Mouse (Mus musculus) lung, embryonic 15.5 days (tissue): ENCODE measurements around the gene Tmem221. TPM values are rescaled to one million over a fixed set of nuclear protein-coding genes. Genes with fewer than 3 reads are reported as not detected.

Experiments
- ATAC-seq: fragments of 200-750 bp; cut with Nextera tagmentation; 2 replicates; pipeline ENCODE4 v1.8.0; 2017; ENCODE audit warnings: moderate number of reproducible peaks, borderline replicate concordance; ENCODE audit not compliant: low FRiP score, low TSS enrichment; ENCODE audit errors: extremely low read depth
- H3K27ac ChIP-seq: fragments of 300-500 bp; sonication (generic); 2 replicates; pipeline ENCODE4 v1.5.1; 2015; ENCODE audit warnings: moderate library complexity, mild to moderate bottlenecking, inconsistent platforms
- H3K27me3 ChIP-seq: fragments of 300-500 bp; sonication (generic); 2 replicates; pipeline ENCODE4 v1.6.1; 2015; ENCODE audit warnings: inconsistent platforms
- H3K36me3 ChIP-seq: fragments of 300-500 bp; sonication (generic); 2 replicates; pipeline ENCODE4 v1.6.1; 2015; ENCODE audit warnings: inconsistent platforms
- H3K4me1 ChIP-seq: fragments of 300-500 bp; sonication (generic); 2 replicates; pipeline ENCODE4 v1.6.1; 2015; ENCODE audit warnings: inconsistent platforms
- H3K4me2 ChIP-seq: fragments of 300-500 bp; sonication (generic); 2 replicates; pipeline ENCODE4 v1.6.1; 2015; ENCODE audit warnings: inconsistent platforms, mild to moderate bottlenecking, moderate library complexity
- H3K4me3 ChIP-seq: fragments of 300-500 bp; sonication (generic); 2 replicates; pipeline ENCODE4 v1.5.1; 2015; ENCODE audit warnings: mild to moderate bottlenecking, inconsistent platforms
- H3K9ac ChIP-seq: fragments of 300-500 bp; sonication (generic); 2 replicates; pipeline ENCODE4 v1.6.1; 2015; ENCODE audit warnings: inconsistent platforms
- H3K9me3 ChIP-seq: fragments of 300-500 bp; sonication (generic); 2 replicates; pipeline ENCODE4 v1.6.1; 2016; ENCODE audit warnings: inconsistent platforms
- WGBS: fragments of 180-500 bp; shearing (Covaris S2); methylation state at CpG from one replicate; pipeline ENCODE4 v1.1.7; 2015; 5-methylcytosine and 5-hydroxymethylcytosine counted together
- polyA plus RNA-seq: library from polyadenylated mRNA; unstranded; fragments of >200 nt; fragmentation: Nextera tagmentation; extraction: Ambion mirVana; gene quantifications from 2 replicates; pipeline ENCODE4 v1.2.1, GENCODE M21; 2015

The Tmem221 gene
- 3.3 and 4.6 TPM in 2 replicates for polyA plus RNA-seq

- ATAC-seq: peak; percentile 33
- Histone ChIP-seq H3K27ac (no peak within 1 kb of the TSS), H3K9ac (peak within 1 kb of the TSS; percentile 33), H3K36me3 (no peaks in the 10 kb centered on the region), H3K4me3 (peak within 1 kb of the TSS; percentile 49), H3K9me3 (no peaks in the 10 kb centered on the region), H3K4me1 (peaks cover 28% of the 10 kb centered on the region), H3K4me2 (peak within 1 kb of the TSS; percentile 89), H3K27me3 (peaks cover 71% of the 10 kb centered on the region)
- WGBS: 3% methylated on average over 70 of the region's 70 CpGs
Observed at GRCm38 (mm10) chr8:71558071-71558957, at the start of gene Tmem221. Gene Tmem221 (minus strand): TSS chr8:71558871.

GRCm38 (mm10) chr8:71604021-71604420, 45.4 kb upstream of the Tmem221 start:
- WGBS: 52% methylated on average over 7 of the region's 7 CpGs
- Histone ChIP-seq H3K4me2 (no peak overlapping the region), H3K4me1 (peaks cover 16% of the 10 kb centered on the region), H3K4me3 (no peak overlapping the region), H3K9ac (no peak overlapping the region), H3K27ac (no peak overlapping the region), H3K36me3 (no peaks in the 10 kb centered on the region), H3K27me3 (peaks cover 17% of the 10 kb centered on the region), H3K9me3 (no peaks in the 10 kb centered on the region)
- no peak for ATAC-seq

GRCm38 (mm10) chr8:71602666-71603334, 44.1 kb upstream of the Tmem221 start:
- Histone ChIP-seq H3K27me3 (peaks cover 17% of the 10 kb centered on the region), H3K36me3 (no peaks in the 10 kb centered on the region), H3K4me3 (peak overlapping the region; percentile 37), H3K9ac (0 out of 2 replicates have a peak overlapping the region, but pooled peaks have one; percentile 17), H3K4me2 (peak overlapping the region; percentile 79), H3K4me1 (peaks cover 16% of the 10 kb centered on the region), H3K27ac (no peak overlapping the region), H3K9me3 (no peaks in the 10 kb centered on the region)
- peak; percentile 87 for ATAC-seq
- 1% methylated on average over 32 of the region's 32 CpGs for WGBS

- H3K4me1 ChIP-seq: peaks cover 16% of the 10 kb centered on the region
- H3K4me2 ChIP-seq: peak overlapping the region; percentile 79
- ATAC-seq: peak; percentile 6; the same call in 1 of the 2 replicates
- H3K9ac ChIP-seq: no peak overlapping the region
- peaks cover 17% of the 10 kb centered on the region for H3K27me3 ChIP-seq
- H3K27ac ChIP-seq: no peak overlapping the region
- no peaks in the 10 kb centered on the region for H3K9me3 ChIP-seq
- H3K36me3 ChIP-seq: no peaks in the 10 kb centered on the region
- H3K4me3 ChIP-seq: peak overlapping the region; percentile 37
- WGBS: 3% methylated on average over 64 of the region's 65 CpGs
Observed at GRCm38 (mm10) chr8:71601939-71602665, 43.4 kb upstream of the Tmem221 start.

- no peaks in the 10 kb centered on the region; the same call in 1 of the 2 replicates for H3K36me3 ChIP-seq
- no peak overlapping the region for H3K9ac ChIP-seq
- no peak overlapping the region for H3K4me3 ChIP-seq
- peaks cover 17% of the 10 kb centered on the region for H3K27me3 ChIP-seq
- H3K9me3 ChIP-seq: no peaks in the 10 kb centered on the region
- WGBS: 87% methylated on average over 5 of the region's 5 CpGs
- peaks cover 27% of the 10 kb centered on the region for H3K4me1 ChIP-seq
- H3K27ac ChIP-seq: no peak overlapping the region
- ATAC-seq: no peak
- H3K4me2 ChIP-seq: no peak overlapping the region
Observed at GRCm38 (mm10) chr8:71598841-71599240, 40.2 kb upstream of the Tmem221 start.

- Histone ChIP-seq H3K9ac (no peak overlapping the region), H3K4me3 (no peak overlapping the region), H3K27me3 (peaks cover 17% of the 10 kb centered on the region), H3K9me3 (no peaks in the 10 kb centered on the region), H3K4me1 (peaks cover 28% of the 10 kb centered on the region), H3K36me3 (no peaks in the 10 kb centered on the region; the same call in 1 of the 2 replicates), H3K27ac (no peak overlapping the region), H3K4me2 (no peak overlapping the region)
- ATAC-seq: no peak
Observed at GRCm38 (mm10) chr8:71598375-71598774, 39.7 kb upstream of the Tmem221 start.

- H3K9ac ChIP-seq: no peak within 1 kb of the TSS
- WGBS: 83% methylated on average over 3 of the region's 3 CpGs
- ATAC-seq: no peak
- H3K4me2 ChIP-seq: no peak within 1 kb of the TSS
- H3K27me3 ChIP-seq: peaks cover 13% of the 10 kb centered on the region
- no peak within 1 kb of the TSS for H3K4me3 ChIP-seq
- H3K36me3 ChIP-seq: no peaks in the 10 kb centered on the region; the same call in 1 of the 2 replicates
- no peak within 1 kb of the TSS for H3K27ac ChIP-seq
- H3K9me3 ChIP-seq: no peaks in the 10 kb centered on the region
- peaks cover 28% of the 10 kb centered on the region for H3K4me1 ChIP-seq
Observed at GRCm38 (mm10) chr8:71597451-71597850, 38.8 kb upstream of the Tmem221 start, which contains the start of gene Fam129c. Gene Fam129c (plus strand): TSS chr8:71597648.

GRCm38 (mm10) chr8:71596798-71597197, 38.1 kb upstream of the Tmem221 start:
- H3K27me3 ChIP-seq: peaks cover 6% of the 10 kb centered on the region
- H3K4me1 ChIP-seq: peaks cover 22% of the 10 kb centered on the region
- no peak overlapping the region for H3K9ac ChIP-seq
- no peak overlapping the region for H3K4me3 ChIP-seq
- 83% methylated on average over 4 of the region's 4 CpGs for WGBS
- H3K27ac ChIP-seq: no peak overlapping the region
- H3K4me2 ChIP-seq: no peak overlapping the region
- no peak for ATAC-seq
- H3K9me3 ChIP-seq: no peaks in the 10 kb centered on the region
- H3K36me3 ChIP-seq: no peaks in the 10 kb centered on the region; the same call in 1 of the 2 replicates

GRCm38 (mm10) chr8:71596384-71596783, 37.7 kb upstream of the Tmem221 start:
- Histone ChIP-seq H3K27ac (no peak overlapping the region), H3K36me3 (no peaks in the 10 kb centered on the region; the same call in 1 of the 2 replicates), H3K4me2 (no peak overlapping the region), H3K4me3 (no peak overlapping the region), H3K4me1 (peaks cover 22% of the 10 kb centered on the region), H3K9ac (no peak overlapping the region), H3K9me3 (no peaks in the 10 kb centered on the region), H3K27me3 (peaks cover 2% of the 10 kb centered on the region; the same call in 1 of the 2 replicates)
- 52% methylated on average over 6 of the region's 6 CpGs for whole genome bisulfite sequencing
- no peak for ATAC-seq

- Histone ChIP-seq H3K4me3 (no peak overlapping the region), H3K9me3 (no peaks in the 10 kb centered on the region), H3K4me1 (peaks cover 28% of the 10 kb centered on the region), H3K9ac (no peak overlapping the region), H3K36me3 (no peaks in the 10 kb centered on the region; the same call in 1 of the 2 replicates), H3K27ac (no peak overlapping the region), H3K27me3 (no peaks in the 10 kb centered on the region), H3K4me2 (no peak overlapping the region)
- WGBS: 6% methylated on average over 27 of the region's 27 CpGs
- no peak for ATAC-seq
Observed at GRCm38 (mm10) chr8:71595862-71596261, 37.2 kb upstream of the Tmem221 start.

GRCm38 (mm10) chr8:71594324-71594722, 35.7 kb upstream of the Tmem221 start:
- whole genome bisulfite sequencing: 86% methylated on average over 4 of the region's 4 CpGs
- no peak overlapping the region for H3K9ac ChIP-seq

More at GRCm38 (mm10) chr8:71594324-71594722, 35.7 kb upstream of the Tmem221 start:
- no peak overlapping the region for H3K4me3 ChIP-seq
- peaks cover 28% of the 10 kb centered on the region for H3K4me1 ChIP-seq
- H3K36me3 ChIP-seq: no peaks in the 10 kb centered on the region; the same call in 1 of the 2 replicates
- no peak overlapping the region for H3K27ac ChIP-seq
- ATAC-seq: no peak
- no peak overlapping the region for H3K4me2 ChIP-seq
- H3K27me3 ChIP-seq: no peaks in the 10 kb centered on the region
- no peaks in the 10 kb centered on the region for H3K9me3 ChIP-seq
